ENCODE assay signal across 8 mouse cellular contexts in genomic region chr19:40895393-40895703, GRCm38 (mm10). TPM values are rescaled to one million over a fixed set of nuclear protein-coding genes. Genes with fewer than 3 reads are reported as not detected.
DNase-seq lines count a peak whose midpoint lies in the region; ATAC-seq and TF ChIP-seq lines count a peak whose summit lies in the region.

No protein-coding gene starts in this region.

- H3K27me3 ChIP-seq in heart, embryonic 15.5 days: peaks cover 27% of the 10 kb centered on the region
- peaks cover 0 to 1% of the 10 kb centered on the region in 2 experiments; a peak in 1 of 4 replicates for H3K27me3 ChIP-seq in MEL (ENCODE audit: control insufficient read depth in 1 of 2, insufficient read depth in 2 of 2, low read length in 2 of 2)
- H3K27me3 ChIP-seq in hindbrain, embryonic 11.5 days (ENCODE audit: control insufficient read depth, insufficient read depth, low read length): peaks cover 8% of the 10 kb centered on the region; the same call in 1 of the 2 replicates
- peaks cover 18% of the 10 kb centered on the region for H3K27me3 ChIP-seq in midbrain, embryonic 12.5 days

- H3K27ac ChIP-seq in heart, embryonic 15.5 days: peak overlapping the region; percentile 86; the same call in 1 of the 2 replicates
- H3K27ac ChIP-seq in MEL (ENCODE audit: control insufficient read depth, low read depth, low read length): peak overlapping the region; percentile 27
- peak overlapping the region; percentile 91; the same call in 1 of the 2 replicates for H3K27ac ChIP-seq in hindbrain, embryonic 11.5 days (ENCODE audit: low read depth, low read length)
- peak overlapping the region; percentile 91 for H3K27ac ChIP-seq in midbrain, embryonic 12.5 days (replicated peaks)

- no peak for DNase-seq in heart, adult 18-20 months
- no peak for DNase-seq in MEL (ENCODE audit: low read depth, low spot score)
- no peak for DNase-seq in hindbrain, embryonic 11.5 days (ENCODE audit: low spot score)
- no peak for DNase-seq in embryo, embryonic 11 days
- DNase-seq in layer of hippocampus, adult 9-10 months (ENCODE audit: low spot score): no peak
- DNase-seq in adrenal gland, postnatal 14 days: no peak

- ATAC-seq in heart, embryonic 15.5 days (replicated peaks; ENCODE audit: insufficient number of reproducible peaks, insufficient read depth, low FRiP score, low read depth): no peak
- ATAC-seq in hindbrain, embryonic 11.5 days (ENCODE audit: low FRiP score): no peak
- ATAC-seq in midbrain, embryonic 12.5 days (ENCODE audit: low FRiP score, low read depth): no peak

- TF ChIP-seq CTCF in MEL (IDR thresholded peaks at IDR 0.05 in 2 of 3, conservative IDR thresholded peaks at IDR 0.05 in 1 of 3; ENCODE audit: control insufficient read depth in 1 of 3, insufficient read depth in 1 of 3, low read depth in 2 of 3, low read length in 3 of 3, poor library complexity in 1 of 3, severe bottlenecking in 1 of 3): no peak

- no peak for TF ChIP-seq POLR2A in MEL (IDR thresholded peaks at IDR 0.05; ENCODE audit: control insufficient read depth in 1 of 2, insufficient read depth in 1 of 2, low read depth in 1 of 2, low read length in 2 of 2, poor library complexity in 1 of 2)

- peak overlapping the region; percentile 82 for H3K4me2 ChIP-seq in heart, embryonic 15.5 days
- H3K4me2 ChIP-seq in hindbrain, embryonic 11.5 days (replicated peaks; ENCODE audit: low read depth, low read length): peak overlapping the region; percentile 61
- peak overlapping the region; percentile 58 for H3K4me2 ChIP-seq in midbrain, embryonic 12.5 days (replicated peaks)

- H3K79me2 ChIP-seq in MEL (ENCODE audit: control insufficient read depth, insufficient read depth, low read length, poor library complexity): no peaks in the 10 kb centered on the region; the same call in 1 of the 2 replicates

- H3K9me3 ChIP-seq in heart, embryonic 15.5 days (replicated peaks): no peaks in the 10 kb centered on the region
- no peaks in the 10 kb centered on the region for H3K9me3 ChIP-seq in MEL (replicated peaks; ENCODE audit: insufficient read depth, low read length)
- H3K9me3 ChIP-seq in hindbrain, embryonic 11.5 days (ENCODE audit: control insufficient read depth, low read length): no peaks in the 10 kb centered on the region
- H3K9me3 ChIP-seq in midbrain, embryonic 12.5 days: no peaks in the 10 kb centered on the region

- H3K4me3 ChIP-seq in heart, embryonic 15.5 days: peak overlapping the region; percentile 84
- H3K4me3 ChIP-seq in MEL (ENCODE audit: control insufficient read depth in 1 of 2, insufficient read depth in 1 of 2, low read depth in 2 of 2, low read length in 2 of 2): peak overlapping the region; percentile 72 to 76
- H3K4me3 ChIP-seq in hindbrain, embryonic 11.5 days (ENCODE audit: low read depth, low read length): peak overlapping the region; percentile 80
- H3K4me3 ChIP-seq in midbrain, embryonic 12.5 days: peak overlapping the region; percentile 78

- H3K4me1 ChIP-seq in heart, embryonic 15.5 days (replicated peaks): no peaks in the 10 kb centered on the region
- H3K4me1 ChIP-seq in MEL (ENCODE audit: control insufficient read depth in 1 of 2, insufficient read depth in 2 of 2, low read length in 2 of 2): no peaks in the 10 kb centered on the region; a peak in 1 of 4 replicates
- H3K4me1 ChIP-seq in hindbrain, embryonic 11.5 days (replicated peaks; ENCODE audit: control insufficient read depth, insufficient read depth, low read length): no peaks in the 10 kb centered on the region
- H3K4me1 ChIP-seq in midbrain, embryonic 12.5 days: peaks cover 4% of the 10 kb centered on the region; the same call in 1 of the 2 replicates

- no peaks in the 10 kb centered on the region; the same call in 1 of the 2 replicates for H3K36me3 ChIP-seq in heart, embryonic 15.5 days
- no peaks in the 10 kb centered on the region; a peak in 1 of 4 replicates for H3K36me3 ChIP-seq in MEL (ENCODE audit: control insufficient read depth in 1 of 2, insufficient read depth in 2 of 2, low read length in 2 of 2)
- no peaks in the 10 kb centered on the region for H3K36me3 ChIP-seq in hindbrain, embryonic 11.5 days (ENCODE audit: control insufficient read depth, insufficient read depth, low read length)
- H3K36me3 ChIP-seq in midbrain, embryonic 12.5 days: 0 out of 2 replicates have a peak, but pooled peaks cover 3% of the 10 kb centered on the region

- 1% methylated on average over 6 of the region's 6 CpGs for WGBS in heart, embryonic 15.5 days
- WGBS in hindbrain, embryonic 11.5 days: 2% methylated on average over 6 of the region's 6 CpGs
- WGBS in midbrain, embryonic 12.5 days: 2% methylated on average over 6 of the region's 6 CpGs

- peak overlapping the region; percentile 70 for H3K9ac ChIP-seq in heart, embryonic 15.5 days
- peak overlapping the region; percentile 74 for H3K9ac ChIP-seq in MEL (ENCODE audit: control insufficient read depth, low read depth, low read length, poor library complexity, severe bottlenecking)
- H3K9ac ChIP-seq in hindbrain, embryonic 11.5 days (ENCODE audit: low read depth, low read length): peak overlapping the region; percentile 82
- peak overlapping the region; percentile 73 for H3K9ac ChIP-seq in midbrain, embryonic 12.5 days (replicated peaks)

- TF ChIP-seq RAD21 in MEL (IDR thresholded peaks at IDR 0.05; ENCODE audit: low read depth, low read length): no peak

- TF ChIP-seq EP300 in MEL (IDR thresholded peaks at IDR 0.05; ENCODE audit: low read depth in 1 of 2, low read length in 2 of 2): no peak

TF ChIP-seq in MEL, 35 proteins besides CTCF, POLR2A, EP300 and RAD21:
- no peak for TF ChIP-seq MYC (IDR thresholded peaks at IDR 0.05; ENCODE audit: low read depth, low read length)
- peak; percentile 53; the same call in 1 of the 2 replicates for TF ChIP-seq ZNF384 (IDR thresholded peaks at IDR 0.05; ENCODE audit: low read depth, low read length)
- TF ChIP-seq E2F4 (IDR thresholded peaks at IDR 0.05; ENCODE audit: borderline replicate concordance, low read depth, low read length): 0 out of 2 replicates have a peak, but pooled peaks have one; percentile 18

RNA-seq across cellular contexts. Expression of gene Zfp518a, which starts 0.8 kb away (rescaled TPM):
- polyA plus RNA-seq in heart, embryonic 15.5 days (2015; fragmentation: Nextera tagmentation; extraction: Ambion mirVana): 5.0 and 5.9 TPM in 2 replicates
- total RNA-seq in heart, adult 18-20 months (2021): 1 to 10 TPM; 6.9 to 7.1 TPM
- 2.5 and 3.1 TPM in 2 replicates for total RNA-seq in MEL (2012; rRNA removed)
- polyA plus RNA-seq in MEL (2012; ENCODE audit: insufficient read depth in 1 of 2, insufficient read length in 2 of 2, low read depth in 1 of 2, low replicate concordance in 2 of 2, missing spikeins in 1 of 2): 10 to 100 TPM in 1 of 2 experiments, 1 to 10 TPM in 1; 3.1 to 22.0 TPM
- 14.6 and 15.4 TPM in 2 replicates for polyA plus RNA-seq in hindbrain, embryonic 11.5 days (2014; fragmentation: Nextera tagmentation; extraction: Ambion mirVana)
- 13.6 and 13.9 TPM in 2 replicates for polyA plus RNA-seq in midbrain, embryonic 12.5 days (2016; fragmentation: Nextera tagmentation; extraction: Ambion mirVana)
- total RNA-seq in adrenal gland, postnatal 14 days (2021): 12.8 and 15.2 TPM in 2 replicates

Comparison
In these comparisons a context has a peak if more than half of its experiments do, and no peak if none do; other contexts are left out.
1. H3K27ac ChIP-seq: peak in every context shown above with its lines; median percentile 91 in hindbrain, embryonic 11.5 days; 91 in midbrain, embryonic 12.5 days; 86 in heart, embryonic 15.5 days; 27 in MEL.